Mouse (Mus musculus) stomach, embryonic 15.5 days (tissue): ENCODE data around the gene Serinc4. TPM values are rescaled to one million over a fixed set of nuclear protein-coding genes. Genes with fewer than 3 reads are reported as not detected.

ENCODE experiments used
- ATAC-seq: fragments of 200-750 bp; cut with Nextera tagmentation; 2 replicates; pipeline ENCODE4 v1.8.0; 2017; ENCODE audit warnings: low read depth, moderate number of reproducible peaks, moderate TSS enrichment; ENCODE audit not compliant: insufficient read depth, low FRiP score
- H3K27ac ChIP-seq: fragments of 300-500 bp; sonication (generic); 2 replicates; pipeline ENCODE4 v1.5.1; 2015; ENCODE audit warnings: mild to moderate bottlenecking, inconsistent platforms
- H3K27me3 ChIP-seq: fragments of 300-500 bp; sonication (generic); replicated peaks from 2 replicates; pipeline ENCODE4 v1.6.1; 2015; ENCODE audit warnings: inconsistent platforms
- H3K36me3 ChIP-seq: fragments of 300-500 bp; sonication (generic); 2 replicates; pipeline ENCODE4 v1.6.1; 2015; ENCODE audit warnings: inconsistent platforms
- H3K4me1 ChIP-seq: fragments of 300-500 bp; sonication (generic); 2 replicates; pipeline ENCODE4 v1.6.1; 2015; ENCODE audit warnings: inconsistent platforms
- H3K4me2 ChIP-seq: fragments of 300-500 bp; sonication (generic); 2 replicates; pipeline ENCODE4 v1.6.1; 2015; ENCODE audit warnings: mild to moderate bottlenecking, inconsistent platforms
- H3K4me3 ChIP-seq: fragments of 300-500 bp; sonication (generic); replicated peaks from 2 replicates; pipeline ENCODE4 v1.5.1; 2015; ENCODE audit warnings: inconsistent platforms
- H3K9ac ChIP-seq: fragments of 300-500 bp; sonication (generic); 2 replicates; pipeline ENCODE4 v1.6.1; 2015; ENCODE audit warnings: inconsistent platforms
- H3K9me3 ChIP-seq: fragments of 300-500 bp; sonication (generic); 2 replicates; pipeline ENCODE4 v1.6.1; 2016; ENCODE audit warnings: inconsistent platforms
- WGBS: fragments of 180-500 bp; shearing (Covaris S2); methylation state at CpG from one replicate; pipeline ENCODE4 v1.1.7; 2015; 5-methylcytosine and 5-hydroxymethylcytosine counted together
- polyA plus RNA-seq: library from polyadenylated mRNA; unstranded; fragments of >200 nt; fragmentation: Nextera tagmentation; extraction: Ambion mirVana; gene quantifications from 2 replicates; pipeline ENCODE4 v1.2.1, GENCODE M21; 2015

Gene Serinc4
- polyA plus RNA-seq, 1 experiment from 2014 or later = 0.30 TPM

GRCm38 (mm10) chr2:121445117-121445516 lies 11.5 kb downstream of the Serinc4 start:
- Histone ChIP-seq H3K4me2 (no peak overlapping the region), H3K9ac (no peak overlapping the region), H3K27ac (no peak overlapping the region), H3K27me3 (no peaks in the 10 kb centered on the region), H3K4me1 (peaks cover 12% of the 10 kb centered on the region), H3K9me3 (no peaks in the 10 kb centered on the region), H3K36me3 (no peaks in the 10 kb centered on the region), H3K4me3 (no peak overlapping the region)
- no peak for ATAC-seq
- 80% methylated on average over 3 of the region's 3 CpGs for WGBS

- Histone ChIP-seq H3K4me3 (peak within 1 kb of the TSS; percentile 45; the same call in 1 of the 2 replicates), H3K4me2 (peak within 1 kb of the TSS; percentile 87), H3K36me3 (peaks cover 4% of the 10 kb centered on the region; the same call in 1 of the 2 replicates), H3K4me1 (peaks cover 12% of the 10 kb centered on the region), H3K27ac (no peak within 1 kb of the TSS), H3K27me3 (no peaks in the 10 kb centered on the region), H3K9ac (no peak within 1 kb of the TSS), H3K9me3 (no peaks in the 10 kb centered on the region)
- 83% methylated on average over 1 of the region's 1 CpGs for WGBS
- ATAC-seq = no peak
Observed at GRCm38 (mm10) chr2:121444178-121444577, 12.4 kb downstream of the Serinc4 start, which contains the start of gene Ell3. TSS of gene Ell3 (minus strand) at chr2:121444278.

GRCm38 (mm10) chr2:121443068-121443349 lies 13.6 kb downstream of the Serinc4 start:
- peak overlapping the region; percentile 87 for H3K4me2 ChIP-seq
- H3K36me3 ChIP-seq = peaks cover 13% of the 10 kb centered on the region
- no peaks in the 10 kb centered on the region for H3K27me3 ChIP-seq
- H3K4me1 ChIP-seq = peaks cover 12% of the 10 kb centered on the region
- no peak overlapping the region for H3K9ac ChIP-seq
- no peak overlapping the region for H3K27ac ChIP-seq
- peak overlapping the region; percentile 45 for H3K4me3 ChIP-seq
- H3K9me3 ChIP-seq = no peaks in the 10 kb centered on the region
- WGBS = 14% methylated on average over 8 of the region's 8 CpGs
- ATAC-seq = no peak

GRCm38 (mm10) chr2:121442259-121443067 lies 14.1 kb downstream of the Serinc4 start:
- H3K4me3 ChIP-seq = peak overlapping the region; percentile 45
- H3K4me1 ChIP-seq = peaks cover 12% of the 10 kb centered on the region
- 1% methylated on average over 30 of the region's 30 CpGs for WGBS
- H3K4me2 ChIP-seq = peak overlapping the region; percentile 87
- no peaks in the 10 kb centered on the region for H3K9me3 ChIP-seq
- H3K27ac ChIP-seq = no peak overlapping the region
- peak; percentile 91 for ATAC-seq
- H3K27me3 ChIP-seq = no peaks in the 10 kb centered on the region
- peaks cover 16% of the 10 kb centered on the region for H3K36me3 ChIP-seq
- peak overlapping the region; percentile 33; the same call in 1 of the 2 replicates for H3K9ac ChIP-seq

- ATAC-seq = peak; percentile 7; the same call in 1 of the 2 replicates
- 10% methylated on average over 11 of the region's 11 CpGs for WGBS
- H3K4me2 ChIP-seq = peak overlapping the region; percentile 87
- H3K4me3 ChIP-seq = peak overlapping the region; percentile 45
- H3K36me3 ChIP-seq = peaks cover 22% of the 10 kb centered on the region
- no peaks in the 10 kb centered on the region for H3K9me3 ChIP-seq
- peaks cover 12% of the 10 kb centered on the region for H3K4me1 ChIP-seq
- no peak overlapping the region for H3K9ac ChIP-seq
- no peaks in the 10 kb centered on the region for H3K27me3 ChIP-seq
- no peak overlapping the region for H3K27ac ChIP-seq
Observed at GRCm38 (mm10) chr2:121441800-121442199, 14.8 kb downstream of the Serinc4 start.

GRCm38 (mm10) chr2:121440834-121441605 lies 15.6 kb downstream of the Serinc4 start:
- no peaks in the 10 kb centered on the region for H3K9me3 ChIP-seq
- H3K4me2 ChIP-seq = peak overlapping the region; percentile 87; the same call in 1 of the 2 replicates
- H3K36me3 ChIP-seq = peaks cover 24% of the 10 kb centered on the region
- WGBS = 54% methylated on average over 5 of the region's 5 CpGs
- H3K9ac ChIP-seq = no peak overlapping the region
- H3K4me3 ChIP-seq = no peak overlapping the region
- H3K27ac ChIP-seq = no peak overlapping the region
- peaks cover 12% of the 10 kb centered on the region for H3K4me1 ChIP-seq
- no peak for ATAC-seq
- no peaks in the 10 kb centered on the region for H3K27me3 ChIP-seq

GRCm38 (mm10) chr2:121439746-121440145 lies 16.8 kb downstream of the Serinc4 start:
- no peak overlapping the region for H3K27ac ChIP-seq
- no peak for ATAC-seq
- H3K9me3 ChIP-seq = no peaks in the 10 kb centered on the region
- H3K4me3 ChIP-seq = no peak overlapping the region
- no peak overlapping the region for H3K4me2 ChIP-seq
- H3K9ac ChIP-seq = no peak overlapping the region
- H3K36me3 ChIP-seq = peaks cover 34% of the 10 kb centered on the region
- 75% methylated on average over 4 of the region's 4 CpGs for WGBS
- H3K27me3 ChIP-seq = no peaks in the 10 kb centered on the region
- peaks cover 12% of the 10 kb centered on the region for H3K4me1 ChIP-seq

- H3K36me3 ChIP-seq = peaks cover 77% of the 10 kb centered on the region
- H3K4me3 ChIP-seq = no peak overlapping the region
- no peaks in the 10 kb centered on the region for H3K27me3 ChIP-seq
- H3K9me3 ChIP-seq = no peaks in the 10 kb centered on the region
- no peak for ATAC-seq
- H3K4me2 ChIP-seq = no peak overlapping the region
- no peak overlapping the region for H3K9ac ChIP-seq
- 97% methylated on average over 1 of the region's 1 CpGs for WGBS
- H3K27ac ChIP-seq = no peak overlapping the region
- H3K4me1 ChIP-seq = no peaks in the 10 kb centered on the region
Observed at GRCm38 (mm10) chr2:121434854-121435253, 21.7 kb downstream of the Serinc4 start.

- Histone ChIP-seq H3K27ac (no peak overlapping the region), H3K27me3 (no peaks in the 10 kb centered on the region), H3K9me3 (no peaks in the 10 kb centered on the region), H3K4me1 (no peaks in the 10 kb centered on the region), H3K4me3 (no peak overlapping the region), H3K4me2 (no peak overlapping the region), H3K9ac (no peak overlapping the region), H3K36me3 (peaks cover 41% of the 10 kb centered on the region; the same call in 1 of the 2 replicates)
- ATAC-seq = no peak
- 88% methylated on average over 2 of the region's 2 CpGs for WGBS
Observed at GRCm38 (mm10) chr2:121425890-121426289, 30.7 kb downstream of the Serinc4 start.

- no peak overlapping the region for H3K9ac ChIP-seq
- WGBS = 92% methylated on average over 2 of the region's 2 CpGs
- no peak for ATAC-seq
Observed at GRCm38 (mm10) chr2:121423166-121423565, 33.4 kb downstream of the Serinc4 start.

GRCm38 (mm10) chr2:121418476-121418875 lies 38.1 kb downstream of the Serinc4 start:
- no peak for ATAC-seq
- H3K27me3 ChIP-seq = no peaks in the 10 kb centered on the region
- H3K27ac ChIP-seq = no peak overlapping the region
- no peak overlapping the region for H3K4me3 ChIP-seq
- no peaks in the 10 kb centered on the region for H3K9me3 ChIP-seq
- peaks cover 21% of the 10 kb centered on the region; the same call in 1 of the 2 replicates for H3K4me1 ChIP-seq
- WGBS = 77% methylated on average over 3 of the region's 3 CpGs
- no peak overlapping the region for H3K9ac ChIP-seq
- H3K4me2 ChIP-seq = no peak overlapping the region
- H3K36me3 ChIP-seq = peaks cover 20% of the 10 kb centered on the region; the same call in 1 of the 2 replicates

More at GRCm38 (mm10) chr2:121423166-121423565, 33.4 kb downstream of the Serinc4 start:
- Histone ChIP-seq H3K4me3 (no peak overlapping the region), H3K27ac (no peak overlapping the region), H3K4me2 (no peak overlapping the region), H3K9me3 (no peaks in the 10 kb centered on the region), H3K4me1 (0 out of 2 replicates have a peak, but pooled peaks cover 10% of the 10 kb centered on the region), H3K36me3 (peaks cover 30% of the 10 kb centered on the region; the same call in 1 of the 2 replicates), H3K27me3 (no peaks in the 10 kb centered on the region)

- Histone ChIP-seq H3K9ac (no peak overlapping the region), H3K9me3 (no peaks in the 10 kb centered on the region), H3K27me3 (no peaks in the 10 kb centered on the region), H3K36me3 (peaks cover 10% of the 10 kb centered on the region; the same call in 1 of the 2 replicates), H3K4me2 (peak overlapping the region; percentile 29), H3K27ac (no peak overlapping the region), H3K4me3 (no peak overlapping the region; the same call in 1 of the 2 replicates), H3K4me1 (peaks cover 24% of the 10 kb centered on the region; the same call in 1 of the 2 replicates)
- ATAC-seq = no peak
- WGBS = 80% methylated on average over 6 of the region's 6 CpGs
Observed at GRCm38 (mm10) chr2:121416356-121416755, 40.2 kb downstream of the Serinc4 start.
